Mouse (Mus musculus) C2C12 (cell line): ENCODE measurements around the gene Rph3al. TPM values are rescaled to one million over a fixed set of nuclear protein-coding genes. Genes with fewer than 3 reads are reported as not detected.

Experiments
- H3K27me3 ChIP-seq: one replicate; pipeline ENCODE4 v1.6.1; 2011; ENCODE audit not compliant: control insufficient read depth, insufficient read depth, insufficient read length
- H3K36me3 ChIP-seq: one replicate; pipeline ENCODE4 v1.6.1; 2011; ENCODE audit not compliant: control insufficient read depth, insufficient read depth
- H3K4me3 ChIP-seq: one replicate; pipeline ENCODE4 v1.5.1; 2011; ENCODE audit warnings: mild to moderate bottlenecking, control low read depth; ENCODE audit not compliant: poor library complexity, insufficient read depth, severe bottlenecking
- H3K79me2 ChIP-seq: one replicate; pipeline ENCODE4 v1.6.1; 2011; ENCODE audit not compliant: control insufficient read depth, insufficient read depth
- H3K79me3 ChIP-seq: one replicate; pipeline ENCODE4 v1.6.1; 2011; ENCODE audit warnings: low read depth, control low read depth
- H3ac ChIP-seq: one replicate; pipeline ENCODE3; 2011; ENCODE audit warnings: low read depth; ENCODE audit not compliant: control insufficient read depth, insufficient read length
- CEBPB ChIP-seq: IDR thresholded peaks from one replicate; pipeline ENCODE4 v1.6.1; 2011; ENCODE audit warnings: low read depth, mild to moderate bottlenecking, control low read depth, moderate library complexity
- CTCF ChIP-seq: IDR thresholded peaks from one replicate; pipeline ENCODE4 v1.5.1; 2011; ENCODE audit not compliant: control insufficient read depth, insufficient read depth, insufficient read length
- FOSL1 ChIP-seq: IDR thresholded peaks from one replicate; pipeline ENCODE4 v1.8.0; 2011; ENCODE audit warnings: mild to moderate bottlenecking, low read length; ENCODE audit not compliant: poor library complexity, insufficient read depth, severe bottlenecking
- MAX ChIP-seq: IDR thresholded peaks from one replicate; pipeline ENCODE4 v1.6.1; 2011; ENCODE audit warnings: mild to moderate bottlenecking, control low read depth
- MYOD1 ChIP-seq: IDR thresholded peaks from one replicate; pipeline ENCODE4 v1.6.1; 2011; ENCODE audit warnings: low read depth; ENCODE audit not compliant: control insufficient read depth, insufficient read length
- MYOG ChIP-seq: IDR thresholded peaks from one replicate; pipeline ENCODE4 v1.6.1; 2011; ENCODE audit not compliant: control insufficient read depth, insufficient read length; ENCODE audit errors: extremely low read depth
- USF1 ChIP-seq: IDR thresholded peaks from one replicate; pipeline ENCODE4 v1.6.1; 2011; ENCODE audit warnings: low read depth, mild to moderate bottlenecking, control low read depth, moderate library complexity
- polyA plus RNA-seq: library from polyadenylated mRNA; unstranded; fragments of >200 nt; fragmentation: generic; extraction: Trizol; gene quantifications from one replicate; pipeline ENCODE4 v1.2.1, GENCODE M21; 2012; ENCODE audit warnings: missing spikeins

Gene Rph3al
- polyA plus RNA-seq, 1 experiment = 0.11 TPM

DNA sequence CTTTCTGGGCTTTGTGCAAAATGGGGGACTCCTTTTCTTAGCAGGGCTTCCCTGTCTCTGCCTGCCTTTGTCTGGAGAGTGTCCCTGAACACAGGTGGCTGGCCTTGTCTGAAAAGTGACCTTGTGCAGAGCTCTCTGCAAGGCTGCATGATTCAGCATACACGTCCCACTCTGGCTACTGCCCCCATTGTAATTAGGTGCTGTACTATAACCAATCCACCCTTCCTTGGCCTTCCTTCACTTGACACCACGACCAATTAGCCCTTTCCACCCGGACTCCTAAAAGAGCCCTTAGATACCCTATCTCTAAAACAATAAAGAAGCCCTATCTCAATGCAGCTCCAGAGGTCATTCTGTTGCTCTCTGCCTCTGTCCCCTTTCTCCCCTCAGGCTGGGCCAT lies 10.6 kb upstream of the Rph3al start:
- no peak for TF ChIP-seq CEBPB
- no peak for TF ChIP-seq MAX
- no peak for TF ChIP-seq FOSL1
- TF ChIP-seq MYOD1 = no peak
- TF ChIP-seq CTCF = no peak
- TF ChIP-seq MYOG = no peak
- TF ChIP-seq USF1 = no peak
- Histone ChIP-seq H3K4me3 (no peak overlapping the region), H3ac (no peak overlapping the region)

DNA sequence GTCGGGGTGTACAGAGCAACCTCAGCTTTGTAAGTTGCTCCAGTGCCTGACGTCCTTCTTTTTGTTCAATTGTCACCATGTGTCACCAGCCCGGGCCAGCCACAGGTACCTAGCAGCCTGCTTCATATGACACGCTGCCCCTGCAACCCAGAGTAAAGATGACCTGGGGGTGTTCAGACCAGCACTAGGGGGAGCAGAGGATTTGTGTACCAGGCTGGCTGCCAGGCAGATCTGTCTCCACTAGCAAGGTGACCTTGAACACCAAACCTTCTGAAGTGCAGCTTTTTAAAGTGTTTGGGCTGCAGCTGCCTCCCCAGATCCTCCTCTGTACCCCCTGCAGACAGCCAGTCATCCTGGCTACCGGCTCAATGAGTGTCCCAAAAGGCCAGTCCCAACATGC lies 9.0 kb upstream of the Rph3al start:
- Histone ChIP-seq H3K36me3 (no peaks in the 10 kb centered on the region), H3K79me2 (no peaks in the 10 kb centered on the region), H3K79me3 (no peaks in the 10 kb centered on the region), H3ac (no peak overlapping the region), H3K27me3 (peaks cover 42% of the 10 kb centered on the region), H3K4me3 (no peak overlapping the region)
- no peak for TF ChIP-seq USF1
- no peak for TF ChIP-seq FOSL1
- no peak for TF ChIP-seq CEBPB
- TF ChIP-seq MYOG = no peak
- no peak for TF ChIP-seq CTCF
- no peak for TF ChIP-seq MAX
- no peak for TF ChIP-seq MYOD1

More for the DNA sequence above, 10.6 kb upstream of the Rph3al start:
- Histone ChIP-seq H3K79me3 (no peaks in the 10 kb centered on the region), H3K79me2 (no peaks in the 10 kb centered on the region), H3K36me3 (no peaks in the 10 kb centered on the region), H3K27me3 (peaks cover 44% of the 10 kb centered on the region)

DNA sequence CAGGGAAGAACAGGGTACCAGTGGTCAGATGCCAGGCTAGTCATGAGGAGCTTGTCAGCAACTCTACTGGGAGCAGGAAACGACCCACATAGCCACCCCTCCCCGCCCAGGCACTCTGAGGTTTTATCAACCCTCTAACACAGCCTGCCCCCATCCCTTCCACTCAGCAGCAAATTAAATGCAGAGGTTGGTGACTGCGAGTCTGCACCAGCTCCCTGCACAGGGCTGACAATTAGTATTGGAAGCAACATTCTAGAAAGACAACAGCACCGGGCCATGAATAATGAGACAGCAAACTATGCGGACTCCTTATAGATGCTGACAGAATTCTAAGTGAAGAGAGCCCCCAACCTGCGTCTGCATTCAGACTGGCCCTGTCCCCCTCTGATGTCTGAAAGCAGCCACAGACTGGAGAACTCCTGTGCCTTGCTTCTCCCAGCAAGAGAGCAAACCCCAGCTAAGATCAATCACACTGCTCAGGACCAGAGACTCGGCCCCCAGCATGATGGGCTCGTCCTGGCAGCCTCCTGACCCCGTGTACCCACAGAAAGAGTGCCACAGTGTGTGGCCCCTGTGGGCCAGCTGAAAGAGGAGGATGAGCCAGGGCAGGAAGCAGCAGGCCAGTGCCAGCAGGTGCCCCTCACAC lies 7.7 kb upstream of the Rph3al start:
- Histone ChIP-seq H3K36me3 (no peaks in the 10 kb centered on the region), H3ac (no peak overlapping the region), H3K79me2 (no peaks in the 10 kb centered on the region), H3K79me3 (no peaks in the 10 kb centered on the region), H3K27me3 (peaks cover 50% of the 10 kb centered on the region), H3K4me3 (no peak overlapping the region)
- TF ChIP-seq CEBPB = no peak
- TF ChIP-seq MYOG = no peak

DNA sequence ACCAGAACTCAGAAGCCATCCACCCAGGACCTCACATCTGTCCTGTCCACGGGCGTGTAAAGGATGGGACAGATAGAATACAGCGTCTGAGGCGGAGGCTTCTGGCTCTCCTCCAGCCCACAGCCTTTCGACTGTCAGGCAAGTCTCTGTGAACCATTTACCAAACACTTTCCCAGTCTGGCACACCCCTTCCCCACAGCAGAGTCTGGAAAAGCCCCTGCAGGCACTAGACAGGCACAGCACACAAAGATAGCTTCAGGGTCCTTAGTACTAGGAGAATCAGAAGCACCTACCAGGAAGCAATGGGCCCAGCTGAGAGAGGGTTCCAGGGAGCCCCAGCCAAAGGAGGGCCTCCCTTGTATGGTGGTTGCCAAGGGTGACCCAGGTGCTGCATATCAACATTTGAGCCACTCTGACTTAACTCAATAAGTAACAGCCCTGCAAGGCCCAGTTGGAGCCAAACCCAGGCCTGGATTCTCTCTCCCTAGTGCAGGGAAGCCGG lies 808 bp downstream of the Rph3al start:
- Histone ChIP-seq H3K4me3 (no peak overlapping the region), H3ac (no peak overlapping the region), H3K79me2 (no peaks in the 10 kb centered on the region), H3K79me3 (no peaks in the 10 kb centered on the region), H3K36me3 (no peaks in the 10 kb centered on the region), H3K27me3 (peaks cover 37% of the 10 kb centered on the region)
- TF ChIP-seq USF1 (no peak), MAX (no peak)

DNA sequence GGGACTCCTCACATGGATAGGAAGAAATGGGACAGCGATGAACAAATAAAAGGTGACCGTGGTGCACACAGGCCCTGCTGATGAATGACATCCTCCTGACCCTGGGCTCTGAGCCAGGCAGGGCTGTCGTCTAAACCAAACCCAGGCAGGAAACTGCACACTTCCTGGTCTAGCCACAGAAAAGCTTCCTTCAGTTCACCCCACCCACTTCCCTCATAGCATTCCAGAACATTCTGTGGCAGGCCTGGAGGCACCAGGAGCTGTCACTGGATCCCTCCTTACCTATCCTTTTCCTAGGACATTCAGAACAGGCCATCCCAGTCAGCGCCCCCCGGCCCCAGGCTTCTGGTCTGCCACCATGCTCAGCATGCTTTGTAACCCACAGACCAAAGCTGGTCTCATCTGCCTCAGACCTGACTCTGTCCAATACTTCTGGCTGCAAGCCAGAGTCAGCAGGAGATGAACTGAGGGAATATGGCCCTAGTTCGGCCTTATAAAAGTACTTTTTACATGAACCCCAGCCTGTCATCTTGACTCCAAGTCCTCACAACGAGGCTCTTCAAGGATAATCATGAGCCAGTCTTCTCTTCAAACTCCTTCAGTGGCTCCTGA lies 2.3 kb downstream of the Rph3al start:
- TF ChIP-seq MYOG = no peak
- TF ChIP-seq FOSL1 = no peak
- no peak for TF ChIP-seq MAX
- TF ChIP-seq CTCF = no peak
- TF ChIP-seq MYOD1 = no peak
- TF ChIP-seq CEBPB = no peak
- no peaks in the 10 kb centered on the region for H3K79me3 ChIP-seq
- H3K27me3 ChIP-seq = peaks cover 37% of the 10 kb centered on the region
- H3K36me3 ChIP-seq = no peaks in the 10 kb centered on the region
- H3ac ChIP-seq = no peak overlapping the region
- no peaks in the 10 kb centered on the region for H3K79me2 ChIP-seq
- H3K4me3 ChIP-seq = no peak overlapping the region

DNA sequence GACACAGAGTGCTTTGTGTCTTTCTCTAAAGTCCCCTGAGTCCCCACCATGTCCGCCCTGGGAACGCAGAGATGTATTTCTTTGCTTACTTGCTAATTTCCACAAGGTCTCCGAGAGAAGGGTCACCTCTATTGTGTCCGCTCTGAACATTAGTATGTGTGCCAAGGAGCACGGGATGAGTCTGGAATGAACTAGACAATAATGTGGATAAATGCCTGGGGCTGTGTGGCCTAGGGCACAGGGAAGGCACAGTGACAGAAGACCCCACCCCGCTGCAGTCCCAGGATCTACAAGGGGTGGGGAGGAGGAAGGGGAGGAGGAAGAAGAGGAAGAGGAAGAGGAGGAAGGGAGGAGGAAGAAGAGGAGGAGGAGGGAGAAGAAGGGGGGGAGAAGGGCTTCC lies 3.8 kb downstream of the Rph3al start:
- no peak overlapping the region for H3ac ChIP-seq
- H3K79me2 ChIP-seq = no peaks in the 10 kb centered on the region
- no peak for TF ChIP-seq MYOD1
- TF ChIP-seq MAX = no peak
- no peak for TF ChIP-seq CTCF
- no peak for TF ChIP-seq FOSL1
- TF ChIP-seq CEBPB = no peak
- no peak for TF ChIP-seq USF1
- TF ChIP-seq MYOG = no peak
- H3K79me3 ChIP-seq = no peaks in the 10 kb centered on the region
- H3K36me3 ChIP-seq = no peaks in the 10 kb centered on the region
- H3K4me3 ChIP-seq = no peak overlapping the region
- peaks cover 42% of the 10 kb centered on the region for H3K27me3 ChIP-seq
